Mouse (Mus musculus): ENCODE measurements at regions not wholly inside any gene's neighbourhood (a gene's known extent, or its start where the extent isn't known, plus 50 kb on each side); places are given as distances from the start of the nearest gene placed in this dataset.

GRCm38 (mm10) chr8:103694331-103694891 is 407.0 kb upstream of the Cdh5 start:
- TF ChIP-seq MAX (IDR thresholded peaks at IDR 0.05; ENCODE audit: low read depth) (no peak), TCF12 (IDR thresholded peaks at IDR 0.05; ENCODE audit: insufficient read depth, poor library complexity, severe bottlenecking) (no peak), CEBPB (IDR thresholded peaks at IDR 0.05; ENCODE audit: insufficient read depth, poor library complexity, severe bottlenecking) (no peak)

Data from myocyte (in vitro differentiated cells).